Mouse (Mus musculus) forebrain, postnatal 0 days (tissue): Measurements from ENCODE around the gene Rps6ka1. TPM values are rescaled to one million over a fixed set of nuclear protein-coding genes. Genes with fewer than 3 reads are reported as not detected.

Experiments used
- ATAC-seq: fragments of 200-750 bp; cut with Nextera tagmentation; 2 replicates; pipeline ENCODE4 v1.8.0; 2017; ENCODE audit warnings: mild to moderate bottlenecking, moderate library complexity
- DNase-seq: peaks from one replicate; pipeline ENCODE4 v3.0.0-alpha.2; 2015
- H3K27ac ChIP-seq: fragments of 300-500 bp; sonication (generic); 2 replicates; pipeline ENCODE4 v1.5.1; 2014; ENCODE audit warnings: low read depth, mild to moderate bottlenecking, antibody characterized with exemption, low read length, moderate library complexity, mixed read lengths
- H3K27me3 ChIP-seq: fragments of 300-500 bp; sonication (generic); 2 replicates; pipeline ENCODE4 v1.6.1; 2014; ENCODE audit warnings: mild to moderate bottlenecking, low read length, mixed read lengths; ENCODE audit not compliant: insufficient read depth
- H3K36me3 ChIP-seq: fragments of 300-500 bp; sonication (generic); 2 replicates; pipeline ENCODE4 v1.6.1; 2014; ENCODE audit warnings: mild to moderate bottlenecking, moderate library complexity; ENCODE audit not compliant: insufficient read depth
- H3K4me1 ChIP-seq: fragments of 300-500 bp; sonication (generic); 2 replicates; pipeline ENCODE4 v1.6.1; 2014; ENCODE audit warnings: antibody characterized with exemption; ENCODE audit not compliant: insufficient read depth
- H3K4me2 ChIP-seq: fragments of 300-500 bp; sonication (generic); 2 replicates; pipeline ENCODE4 v1.6.1; 2014; ENCODE audit warnings: low read depth, mild to moderate bottlenecking, moderate library complexity
- H3K4me3 ChIP-seq: fragments of 300-500 bp; sonication (generic); 2 replicates; pipeline ENCODE4 v1.5.1; 2014; ENCODE audit warnings: low read depth, low read length, mixed read lengths
- H3K9ac ChIP-seq: fragments of 300-500 bp; sonication (generic); 2 replicates; pipeline ENCODE4 v1.6.1; 2014; ENCODE audit warnings: mild to moderate bottlenecking
- H3K9me3 ChIP-seq: fragments of 300-500 bp; sonication (generic); 2 replicates; pipeline ENCODE4 v1.6.1; 2016; ENCODE audit warnings: low read length
- CTCF ChIP-seq: sonication (generic); IDR thresholded peaks from 2 replicates; pipeline ENCODE4 v1.5.1; 2016; ENCODE audit warnings: antibody characterized with exemption, control low read depth, low read depth
- WGBS: fragments of 180-500 bp; shearing (Covaris S2); extraction: QIAGEN DNeasy Blood & Tissue Kit; methylation state at CpG from one replicate; pipeline ENCODE4 v1.1.7; 2014; 5-methylcytosine and 5-hydroxymethylcytosine counted together
- polyA plus RNA-seq: library from polyadenylated mRNA; unstranded; fragments of >200 nt; fragmentation: Nextera tagmentation; extraction: Ambion mirVana; gene quantifications from 2 replicates; pipeline ENCODE4 v1.2.1, GENCODE M21; 2015
- total RNA-seq: library from RNA; depleted of rRNA; stranded (reverse); fragments of >200 nt; gene quantifications from 2 replicates; pipeline ENCODE4 v1.2.3, GENCODE M21; 2014

Rps6ka1 gene
- total and polyA plus RNA-seq, 2 experiments from 2014 or later: 19.4 to 21.4 TPM

GRCm38 (mm10) chr4:133840501-133840900 is 47.1 kb downstream of the Rps6ka1 start:
- no peak overlapping the region for H3K9ac ChIP-seq
- ATAC-seq (no peak), DNase-seq (no peak)
- H3K36me3 ChIP-seq: no peaks in the 10 kb centered on the region
- no peak for TF ChIP-seq CTCF
- H3K4me2 ChIP-seq: no peak overlapping the region
- 95% methylated on average over 7 of the region's 7 CpGs for WGBS
- no peaks in the 10 kb centered on the region for H3K4me1 ChIP-seq
- no peak overlapping the region for H3K4me3 ChIP-seq
- no peaks in the 10 kb centered on the region for H3K9me3 ChIP-seq
- H3K27me3 ChIP-seq: no peaks in the 10 kb centered on the region
- H3K27ac ChIP-seq: no peak overlapping the region

GRCm38 (mm10) chr4:133839385-133839826 is 48.2 kb downstream of the Rps6ka1 start:
- no peak for DNase-seq
- Histone ChIP-seq H3K9me3 (no peaks in the 10 kb centered on the region), H3K9ac (no peak overlapping the region), H3K4me1 (no peaks in the 10 kb centered on the region), H3K36me3 (no peaks in the 10 kb centered on the region), H3K27me3 (no peaks in the 10 kb centered on the region), H3K27ac (no peak overlapping the region), H3K4me3 (no peak overlapping the region), H3K4me2 (no peak overlapping the region)
- no peak for ATAC-seq
- TF ChIP-seq CTCF: peak; percentile 38
- 63% methylated on average over 4 of the region's 4 CpGs for WGBS

DNA sequence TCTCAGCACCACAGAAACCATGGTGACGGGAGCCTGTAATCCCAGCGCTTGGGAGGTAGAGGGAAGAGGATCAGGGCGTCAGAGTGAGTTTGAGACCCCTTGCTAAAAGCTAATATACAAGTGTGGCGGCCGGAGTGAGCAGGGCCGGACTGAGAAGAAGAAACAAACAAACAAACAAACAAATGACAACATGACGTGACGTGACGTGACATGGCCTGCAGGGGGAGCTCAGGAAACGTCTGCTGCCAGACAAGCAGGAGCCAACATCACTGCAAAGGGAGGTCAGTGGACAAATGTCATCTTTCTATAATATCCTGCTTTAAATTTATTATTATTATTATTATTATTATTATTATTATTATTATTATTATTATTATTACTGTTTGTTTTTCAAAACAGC is 51.0 kb downstream of the Rps6ka1 start:
- peak; percentile 61 for TF ChIP-seq CTCF
- H3K9ac ChIP-seq: no peak overlapping the region
- no peaks in the 10 kb centered on the region for H3K9me3 ChIP-seq
- H3K36me3 ChIP-seq: no peaks in the 10 kb centered on the region
- H3K4me2 ChIP-seq: no peak overlapping the region
- 49% methylated on average over 10 of the region's 10 CpGs for WGBS
- H3K4me3 ChIP-seq: no peak overlapping the region
- H3K27ac ChIP-seq: no peak overlapping the region
- DNase-seq: no peak
- ATAC-seq: no peak; the same call in 1 of the 2 replicates
- H3K27me3 ChIP-seq: no peaks in the 10 kb centered on the region
- no peaks in the 10 kb centered on the region for H3K4me1 ChIP-seq

DNA sequence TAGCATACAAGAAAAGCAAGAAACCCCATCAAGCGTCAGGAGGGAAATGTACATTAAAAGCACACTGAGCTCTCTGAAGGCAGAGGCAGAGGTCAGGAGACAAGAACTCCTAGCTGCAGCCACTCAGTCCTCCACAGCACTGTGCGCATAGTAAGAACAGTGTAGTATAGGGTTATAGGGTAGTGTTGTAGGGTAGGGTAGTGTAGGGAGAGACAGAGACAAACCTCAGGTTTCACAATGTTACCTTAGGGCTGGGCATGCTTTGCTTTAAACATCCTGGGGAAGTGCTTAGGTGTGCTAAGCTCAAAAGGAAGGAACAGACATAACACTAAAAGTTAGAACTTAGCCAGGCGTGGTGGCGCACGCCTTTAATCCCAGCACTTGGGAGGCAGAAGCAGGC is 52.4 kb downstream of the Rps6ka1 start:
- H3K27ac ChIP-seq: no peak overlapping the region
- H3K36me3 ChIP-seq: no peaks in the 10 kb centered on the region
- H3K9me3 ChIP-seq: no peaks in the 10 kb centered on the region
- ATAC-seq (no peak), DNase-seq (no peak)
- no peak for TF ChIP-seq CTCF
- H3K4me2 ChIP-seq: no peak overlapping the region
- 98% methylated on average over 5 of the region's 5 CpGs for WGBS
- H3K4me3 ChIP-seq: no peak overlapping the region
- H3K9ac ChIP-seq: no peak overlapping the region
- no peaks in the 10 kb centered on the region for H3K4me1 ChIP-seq
- H3K27me3 ChIP-seq: no peaks in the 10 kb centered on the region

DNA sequence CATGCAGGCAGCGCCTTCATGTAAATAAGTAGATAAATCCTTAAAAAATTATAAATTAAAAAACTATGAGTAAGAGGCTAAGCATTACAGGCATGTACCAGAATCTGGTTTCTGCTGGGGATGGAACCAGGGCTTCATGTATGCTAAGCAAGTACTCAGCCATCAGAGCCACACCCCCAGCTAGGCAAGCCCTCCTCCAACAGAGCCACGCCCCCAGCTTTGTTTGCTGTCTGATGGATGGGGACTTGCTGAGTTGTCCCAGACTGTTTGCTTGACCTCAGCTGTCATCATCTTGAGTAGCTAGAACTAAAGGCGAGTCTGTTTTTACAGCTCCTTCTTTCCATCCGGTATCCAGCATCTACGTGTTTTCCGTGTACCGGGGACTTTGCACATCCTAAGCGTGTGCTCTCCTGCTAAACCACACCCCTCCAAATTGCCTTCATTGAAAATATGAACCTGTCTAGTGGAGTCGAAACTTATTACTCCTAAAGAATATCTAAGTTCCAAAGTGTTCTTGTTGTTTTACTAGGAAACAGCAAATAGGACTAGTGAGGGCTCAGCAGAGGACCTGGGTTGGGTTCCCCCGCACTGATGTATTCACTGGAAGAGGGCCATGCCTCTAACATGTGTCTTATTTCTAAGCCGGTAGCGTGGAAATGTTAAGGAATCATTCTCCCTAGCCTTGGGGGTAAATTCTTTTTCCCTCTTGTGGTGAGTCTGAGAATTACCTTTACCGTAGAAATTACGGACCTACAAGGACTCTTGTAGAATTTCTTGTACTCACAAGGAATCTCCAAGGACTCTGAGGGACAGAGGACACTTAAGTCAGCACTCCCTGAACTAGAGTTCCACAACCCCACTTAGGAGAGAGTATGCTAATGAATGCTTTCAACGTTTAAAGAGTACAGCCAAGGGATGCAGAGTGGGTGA is 54.4 kb downstream of the Rps6ka1 start:
- Histone ChIP-seq H3K9ac (no peak overlapping the region), H3K36me3 (no peaks in the 10 kb centered on the region), H3K4me2 (no peak overlapping the region), H3K27me3 (no peaks in the 10 kb centered on the region), H3K9me3 (no peaks in the 10 kb centered on the region), H3K27ac (no peak overlapping the region), H3K4me1 (no peaks in the 10 kb centered on the region), H3K4me3 (no peak overlapping the region)
- DNase-seq (no peak), ATAC-seq (no peak)
- WGBS: 73% methylated on average over 15 of the region's 15 CpGs
- peak; percentile 36 for TF ChIP-seq CTCF

DNA sequence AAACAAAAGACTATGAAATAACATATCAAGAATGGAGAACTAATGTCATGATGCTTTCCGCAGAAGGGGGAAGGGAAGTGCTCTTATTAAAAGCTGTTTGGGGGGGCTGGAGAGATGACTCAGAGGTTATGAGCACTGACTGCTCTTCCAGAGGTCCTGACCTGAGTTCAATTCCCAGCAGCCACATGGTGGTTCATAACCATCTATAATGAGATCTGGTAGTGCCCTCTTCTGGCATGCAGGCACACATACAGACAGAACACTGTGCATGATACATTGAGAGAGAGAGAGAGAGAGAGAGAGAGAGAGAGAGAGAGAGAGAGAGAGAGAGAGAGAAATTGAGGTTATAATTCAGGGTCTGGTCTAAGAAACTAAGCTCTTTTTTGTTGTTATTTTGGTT is 57.1 kb downstream of the Rps6ka1 start:
- WGBS: 100% methylated on average over 1 of the region's 1 CpGs
- no peaks in the 10 kb centered on the region for H3K4me1 ChIP-seq
- no peak overlapping the region for H3K4me3 ChIP-seq
- ATAC-seq (no peak), DNase-seq (no peak)
- no peak overlapping the region for H3K27ac ChIP-seq
- H3K4me2 ChIP-seq: no peak overlapping the region
- peak; percentile 46; the same call in 1 of the 2 replicates for TF ChIP-seq CTCF
- no peak overlapping the region for H3K9ac ChIP-seq
- no peaks in the 10 kb centered on the region for H3K9me3 ChIP-seq
- no peaks in the 10 kb centered on the region for H3K27me3 ChIP-seq
- H3K36me3 ChIP-seq: no peaks in the 10 kb centered on the region
